Mouse (Mus musculus) MEL-GATA-1-ER (cell line): ENCODE results near the gene Cdca3.

Experiments used
- DNase-seq: peaks from one replicate; pipeline ENCODE4 v3.0.0-alpha.2; 2012; ENCODE audit warnings: low read depth; ENCODE audit errors: extremely low read depth

Gene Cdca3

DNA sequence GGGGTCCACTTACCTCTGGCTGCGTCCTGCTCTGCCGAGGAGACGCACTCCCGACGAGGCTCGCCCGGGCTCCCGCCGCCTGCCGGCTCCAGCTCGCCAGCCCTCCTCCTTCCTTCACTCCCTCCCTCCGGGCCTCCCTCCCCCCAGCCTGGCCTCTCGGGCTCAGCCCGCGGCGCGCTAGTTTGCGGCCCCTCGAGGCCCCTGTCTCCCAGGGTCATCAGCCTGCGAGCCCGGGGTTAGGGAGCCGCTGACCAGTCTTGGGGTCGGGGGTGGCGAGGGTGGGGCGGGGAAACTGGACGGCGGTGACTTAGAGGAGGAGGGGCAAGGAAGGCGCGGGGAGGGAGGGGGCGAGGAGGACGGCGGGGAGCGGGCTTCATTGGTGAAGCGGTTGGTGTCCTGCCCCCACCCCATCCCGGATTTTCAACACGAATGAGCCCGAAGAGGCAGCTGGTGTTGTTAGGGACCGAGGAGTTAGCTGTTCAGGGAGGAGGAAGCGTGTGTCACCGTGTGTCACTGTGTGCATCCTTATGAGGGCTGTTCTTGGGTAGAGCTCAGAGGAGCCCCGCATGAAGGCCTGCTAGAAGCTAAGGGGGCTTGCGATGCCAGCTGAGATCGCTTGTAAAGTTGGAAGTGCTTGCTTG is 34.4 kb downstream of the Cdca3 start, which contains the start of gene Gpr162:
Gene Gpr162 (minus strand): TSS at position 326 of the 641 bp plus-strand sequence.
- DNase-seq: no peak

- no peak for DNase-seq
Measured at GRCm38 (mm10) chr6:124865766-124866362, 36.5 kb downstream of the Cdca3 start.

- DNase-seq: no peak
Measured at GRCm38 (mm10) chr6:124866560-124866959, 37.2 kb downstream of the Cdca3 start.

GRCm38 (mm10) chr6:124874348-124874747 is 45.0 kb downstream of the Cdca3 start:
- DNase-seq: no peak

DNA sequence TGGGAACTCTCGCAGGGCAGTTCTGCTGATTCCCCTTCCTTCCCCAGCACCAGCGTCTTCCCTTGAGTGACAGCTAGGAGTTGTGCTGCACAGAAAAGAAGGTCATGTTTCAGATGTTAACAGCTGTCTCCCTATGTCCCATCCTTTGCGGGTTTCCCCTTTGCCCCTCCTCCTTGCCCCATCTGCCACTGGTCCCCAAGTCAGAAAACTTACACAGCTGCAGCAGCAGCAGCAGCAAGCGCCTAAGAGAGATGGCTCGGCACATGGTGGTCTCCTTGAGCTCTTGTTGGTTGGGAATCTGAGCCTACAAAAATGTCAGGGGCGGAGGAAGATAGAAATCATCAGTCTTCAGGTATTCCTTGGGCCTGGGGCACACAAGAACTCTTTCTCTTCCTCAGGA is 50.0 kb downstream of the Cdca3 start:
- no peak for DNase-seq

DNA sequence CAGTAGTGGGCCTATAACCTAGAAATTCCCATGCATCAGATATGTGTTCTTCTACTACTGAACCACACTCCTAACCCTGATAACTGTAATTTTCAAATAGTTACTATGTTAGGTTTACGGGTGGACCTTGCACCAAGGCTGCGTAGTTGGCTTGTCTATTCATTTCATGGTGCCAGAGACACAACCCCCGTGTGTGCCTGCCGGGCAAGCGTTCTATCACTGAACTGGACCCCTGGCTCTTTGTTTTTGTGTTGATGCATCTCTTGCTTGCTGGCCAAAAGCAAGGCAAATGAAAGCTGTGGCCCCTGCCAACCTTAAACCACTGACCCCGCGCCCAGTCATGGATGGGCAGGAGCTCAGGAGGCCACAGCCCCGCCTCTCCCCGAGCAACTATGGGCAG is 52.5 kb downstream of the Cdca3 start:
- DNase-seq: no peak
